Mouse (Mus musculus): ENCODE results near the gene Guca1b. TPM values are rescaled to one million over a fixed set of nuclear protein-coding genes. Genes with fewer than 3 reads are reported as not detected.
A peak's percentile ranks its signal among the peaks of the same experiment; 100 is the strongest.
"Not testable (repeated sequence)": the region's sequence is repeated elsewhere in the genome, so short reads cannot be mapped to it uniquely, and the experiment has no call there.

Guca1b gene
- total RNA-seq, 2 experiments from 2014 or later = 0.36 to 0.41 TPM

DNA sequence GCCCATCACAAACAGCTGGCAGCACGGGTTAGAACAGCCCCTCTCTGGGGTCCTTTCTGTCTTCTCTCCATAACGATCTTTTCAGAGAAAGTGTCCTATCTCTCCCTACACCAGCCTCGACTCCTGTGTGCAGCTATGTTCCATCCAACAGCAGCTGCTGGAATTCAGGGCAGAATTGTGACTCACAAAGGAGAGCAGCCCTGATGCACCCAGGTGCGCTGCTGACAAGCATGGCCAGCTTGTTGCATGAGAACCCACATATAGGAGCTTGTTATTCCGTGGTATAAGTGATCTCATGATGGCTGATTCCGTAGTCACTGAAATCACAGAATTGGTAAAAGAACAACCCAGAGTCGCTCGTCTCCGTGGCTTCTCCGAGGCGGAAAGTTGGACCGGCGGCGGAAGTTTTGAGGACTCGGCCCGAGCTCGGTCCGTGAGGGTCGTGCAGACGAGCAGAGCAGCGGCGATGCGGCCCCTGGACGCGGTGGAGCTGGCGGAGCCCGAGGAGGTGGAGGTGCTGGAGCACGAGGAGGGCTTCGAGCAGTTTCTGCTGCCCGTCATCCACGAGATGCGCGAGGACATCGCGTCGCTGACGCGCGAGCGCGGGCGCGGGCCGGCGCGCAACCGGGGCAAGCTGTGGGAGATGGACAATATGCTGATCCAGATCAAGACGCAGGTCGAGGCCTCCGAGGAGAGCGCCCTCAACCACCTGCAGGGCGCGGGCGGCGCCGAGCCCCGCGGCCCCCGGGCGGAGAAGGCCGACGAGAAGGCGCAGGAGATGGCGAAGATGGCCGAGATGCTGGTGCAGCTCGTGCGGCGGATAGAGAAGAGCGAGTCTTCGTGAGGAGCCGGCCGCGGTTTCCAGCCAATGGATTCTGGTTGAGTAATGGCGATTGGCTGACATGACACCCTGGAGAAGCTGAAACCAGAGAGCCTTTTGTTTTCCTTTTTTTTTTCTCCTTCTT is 25.0 kb downstream of the Guca1b start:
- peak; percentile 7 for DNase-seq (ENCODE audit: low spot score)

DNA sequence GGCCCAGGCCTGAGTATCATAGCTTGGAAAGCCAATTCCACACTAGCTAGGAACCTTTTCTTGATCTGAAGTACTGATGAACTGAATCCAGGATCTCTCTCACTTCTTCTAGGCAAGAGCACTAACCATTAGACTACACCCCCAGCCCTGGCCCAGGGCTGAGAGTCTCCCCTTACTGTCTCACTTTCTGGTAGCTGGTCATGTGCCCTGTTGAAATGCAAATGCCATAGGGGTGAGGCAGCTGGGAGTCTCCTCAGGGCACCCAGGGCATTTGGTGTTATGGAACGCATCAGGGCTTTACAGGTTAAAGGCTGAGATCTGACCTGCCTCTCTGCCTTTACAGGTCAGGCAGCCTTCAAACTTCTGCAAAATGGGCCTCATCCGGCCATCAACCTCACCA is 35.0 kb downstream of the Guca1b start:
- no peak for DNase-seq (ENCODE audit: low spot score)

DNA sequence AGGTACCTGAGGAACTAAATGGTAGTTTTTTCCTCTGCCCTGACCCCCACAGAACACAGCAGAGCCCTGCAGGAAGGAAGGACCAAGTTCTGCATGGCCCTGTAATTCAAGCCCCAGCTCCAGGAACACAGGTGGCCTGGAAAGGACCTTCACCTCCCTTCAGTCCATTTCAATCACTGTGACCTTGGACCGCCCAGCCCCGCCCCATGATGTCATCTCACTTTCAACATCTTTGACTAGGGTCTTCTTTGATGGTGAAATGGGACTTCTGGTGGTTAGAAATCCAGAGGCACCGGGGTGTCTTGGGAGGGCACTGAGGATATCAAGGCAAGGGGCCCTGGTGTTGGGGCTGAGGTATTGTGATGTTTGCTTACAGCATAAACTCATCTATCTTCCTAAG is 36.4 kb downstream of the Guca1b start:
- no peak for DNase-seq (ENCODE audit: low spot score)

DNA sequence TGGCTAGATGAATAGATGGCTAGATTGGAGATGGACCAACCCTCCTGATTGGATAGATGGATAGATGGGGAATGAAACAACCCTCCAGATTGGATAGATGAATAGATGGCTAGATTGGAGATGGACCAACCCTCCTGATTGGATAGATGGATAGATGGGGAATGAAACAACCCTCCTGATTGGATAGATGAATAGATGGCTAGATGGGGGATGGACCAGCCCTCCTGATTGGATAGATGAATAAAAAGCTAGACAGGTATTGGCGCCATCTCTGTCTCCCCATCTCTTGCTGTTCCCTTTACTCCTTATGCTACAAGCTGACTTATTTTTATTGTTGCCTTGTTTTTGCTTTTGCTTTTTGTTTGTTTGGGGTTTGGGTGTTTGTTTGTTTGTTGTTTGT is 37.4 kb downstream of the Guca1b start:
- not testable (repeated sequence) for DNase-seq (ENCODE audit: low spot score)

DNA sequence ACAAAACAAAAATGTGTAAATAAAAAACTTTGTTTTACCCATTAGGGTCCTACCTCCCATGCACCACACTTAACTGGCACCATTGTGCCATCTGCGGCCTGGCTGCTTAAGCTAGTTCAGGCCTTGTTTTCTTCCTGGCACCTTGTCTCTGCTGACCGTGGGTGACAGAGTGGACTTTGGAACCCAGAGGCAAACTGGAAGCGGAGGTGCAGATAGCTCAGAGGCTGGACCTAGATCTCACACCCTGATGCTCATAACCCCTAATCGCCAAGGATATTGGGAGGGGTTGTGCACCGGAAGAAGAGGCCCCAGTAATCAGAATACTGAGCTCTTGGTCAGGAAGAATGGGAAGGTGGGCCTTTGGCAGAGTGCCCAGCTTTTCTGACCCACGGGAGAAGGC is 39.0 kb downstream of the Guca1b start:
- DNase-seq (ENCODE audit: low spot score) = no peak

DNA sequence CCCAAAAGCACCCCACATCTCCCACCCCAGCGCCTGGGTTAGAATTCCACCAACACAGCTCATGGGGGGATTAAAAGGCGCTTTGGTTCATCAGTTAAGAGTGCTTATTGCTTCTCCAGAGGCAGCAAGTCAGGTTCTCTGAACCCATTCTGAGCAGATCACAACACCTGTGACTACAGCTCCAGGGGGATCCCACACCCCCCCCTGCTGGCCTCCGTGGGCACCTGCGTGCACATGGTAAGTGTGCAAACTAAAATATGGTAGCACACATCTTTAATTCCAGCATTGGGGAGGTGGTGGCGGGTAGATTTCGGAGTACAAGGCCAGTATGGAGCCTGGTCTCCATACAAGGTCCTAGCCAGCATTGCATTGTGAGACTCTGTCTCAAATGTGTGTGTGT is 42.1 kb downstream of the Guca1b start:
- no peak for DNase-seq (ENCODE audit: low spot score)

DNA sequence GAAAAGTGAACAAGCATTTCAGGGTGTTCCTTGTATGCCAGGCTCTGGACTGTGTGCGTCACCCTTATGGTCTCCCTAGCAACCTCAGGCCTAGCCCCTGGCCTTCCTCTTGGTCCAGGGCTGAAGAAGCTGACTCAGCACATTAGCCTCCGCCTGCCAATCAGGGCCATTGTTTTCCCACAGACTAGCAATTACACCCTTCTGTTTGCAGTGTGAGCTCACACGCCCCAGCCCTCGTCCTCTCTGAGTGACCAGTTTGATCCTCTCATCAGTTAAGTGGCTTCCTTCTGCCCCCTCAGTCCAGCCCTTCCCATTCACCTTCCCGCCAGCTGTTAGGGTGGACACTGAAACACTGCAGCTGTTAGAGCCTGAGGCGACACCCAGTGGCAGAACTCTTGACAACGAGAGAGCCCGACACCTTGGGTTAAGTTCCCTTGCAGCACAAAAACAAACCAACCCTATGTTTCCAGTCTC is 43.7 kb downstream of the Guca1b start:
- DNase-seq (ENCODE audit: low spot score) = no peak

DNA sequence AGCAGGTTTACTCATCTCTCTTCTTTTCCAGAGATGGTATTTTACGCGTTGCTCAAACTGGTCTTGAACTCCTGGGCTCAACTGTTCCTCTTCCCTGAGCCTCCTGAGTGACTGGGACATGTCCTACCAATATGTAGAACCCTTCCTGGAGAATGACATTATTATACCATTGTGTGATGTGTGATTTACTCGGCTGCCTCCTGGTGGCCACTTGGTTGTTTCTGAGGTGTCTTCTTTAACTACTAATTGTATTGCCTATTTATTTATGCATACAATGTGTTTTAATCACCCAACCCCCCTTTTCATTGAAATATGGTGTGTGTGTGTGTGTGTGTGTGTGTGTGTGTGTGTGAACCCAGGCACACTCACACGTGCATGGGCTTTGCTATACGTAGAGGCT is 45.6 kb downstream of the Guca1b start:
- no peak for DNase-seq (ENCODE audit: low spot score)

DNA sequence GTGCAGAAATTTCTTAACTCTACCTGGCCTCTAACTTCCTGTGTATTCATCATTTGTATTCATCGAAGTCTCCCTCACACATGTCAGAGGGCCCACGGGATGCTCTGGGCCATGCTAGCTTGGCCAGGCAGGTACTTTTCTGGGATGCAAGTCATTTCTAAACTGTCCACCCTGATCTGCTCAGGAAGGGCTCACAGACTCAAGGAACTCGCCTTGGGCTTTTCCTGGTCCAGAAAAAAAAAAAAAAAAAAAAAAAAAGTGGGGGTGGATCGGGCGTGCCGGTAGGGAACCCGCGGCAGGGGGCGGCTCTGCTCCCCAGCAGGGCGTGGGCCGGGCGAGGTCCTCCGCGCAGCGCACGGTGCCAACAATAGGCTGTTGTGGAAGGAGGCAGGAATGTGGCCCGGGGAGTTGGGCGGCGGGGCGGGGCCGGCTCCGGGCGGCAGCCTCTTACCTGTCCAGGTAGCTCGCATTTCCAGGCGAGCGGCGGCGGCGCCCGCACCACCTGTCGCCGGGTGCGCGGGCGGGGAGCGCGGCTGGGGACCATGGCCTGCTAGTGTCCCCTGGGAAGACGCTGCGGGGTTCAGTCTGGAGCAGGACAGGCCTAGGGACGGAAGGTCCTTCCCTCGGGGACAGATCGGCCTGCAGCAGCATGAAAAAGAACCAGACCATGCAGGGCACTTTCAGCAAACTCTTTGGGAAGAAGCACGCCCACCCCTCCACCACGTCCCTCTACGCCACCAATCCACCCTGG is 51.1 kb downstream of the Guca1b start, which contains the start of gene AI661453:
TSS of gene AI661453 (plus strand) at position 460 of the 751 bp plus-strand sequence.
- no peak for DNase-seq (ENCODE audit: low spot score)

DNA sequence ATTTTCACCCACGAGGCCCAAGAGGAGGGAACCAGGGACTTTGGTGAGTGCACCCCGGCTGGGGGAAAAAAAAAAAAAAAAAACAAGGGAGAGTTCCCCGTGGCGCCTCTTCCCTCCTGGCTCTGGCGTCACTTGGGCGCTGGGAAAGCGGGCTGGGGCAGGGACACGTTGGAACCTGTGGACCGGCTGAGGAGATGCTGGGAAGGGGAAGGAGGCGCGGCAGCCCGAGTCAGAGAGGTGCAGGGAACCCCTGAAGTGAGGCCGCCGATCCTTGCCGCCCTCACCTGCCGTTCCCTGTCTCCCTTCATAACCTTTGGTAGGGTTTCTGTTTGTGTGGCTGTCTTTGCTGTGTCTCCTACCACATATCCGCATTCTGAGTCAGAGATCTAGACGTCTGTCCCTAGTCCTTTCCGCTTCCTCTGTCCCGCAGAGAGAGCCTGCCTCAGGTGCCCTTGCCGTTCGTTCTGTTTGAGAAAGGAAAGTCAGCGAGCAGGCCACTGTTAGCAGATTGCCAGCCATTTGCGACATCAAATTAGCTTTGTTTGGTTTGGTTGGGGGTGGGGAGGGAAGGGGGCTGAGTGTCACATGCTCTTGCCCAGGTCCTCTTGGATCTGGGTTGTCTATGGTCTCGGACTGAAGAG is 51.8 kb downstream of the Guca1b start, which contains the start of gene 1700001C19Rik:
TSS of gene 1700001C19Rik (minus strand) at position 470 of the 641 bp plus-strand sequence.
- no peak for DNase-seq (ENCODE audit: low spot score)

DNA sequence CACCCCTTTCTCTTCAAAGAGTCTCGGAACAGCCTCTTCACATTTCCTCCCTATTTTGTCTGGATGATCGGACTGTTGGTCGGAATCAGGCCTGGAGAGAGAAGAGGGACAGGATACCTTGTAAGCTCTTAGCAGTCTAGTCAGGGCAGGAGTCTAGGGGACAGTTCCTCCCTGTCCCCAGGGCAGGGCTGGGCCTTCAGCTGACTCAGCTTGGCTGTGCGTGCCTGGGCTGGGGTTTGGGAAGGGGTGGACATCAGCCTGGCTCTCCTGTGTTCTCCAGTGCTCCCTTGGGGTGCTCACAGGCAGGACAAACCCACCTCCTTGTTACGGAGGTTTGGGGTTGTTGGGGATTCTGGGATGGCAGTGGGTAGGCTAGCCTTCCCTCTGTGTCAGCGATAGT is 53.4 kb downstream of the Guca1b start:
- no peak for DNase-seq (ENCODE audit: low spot score)

DNA sequence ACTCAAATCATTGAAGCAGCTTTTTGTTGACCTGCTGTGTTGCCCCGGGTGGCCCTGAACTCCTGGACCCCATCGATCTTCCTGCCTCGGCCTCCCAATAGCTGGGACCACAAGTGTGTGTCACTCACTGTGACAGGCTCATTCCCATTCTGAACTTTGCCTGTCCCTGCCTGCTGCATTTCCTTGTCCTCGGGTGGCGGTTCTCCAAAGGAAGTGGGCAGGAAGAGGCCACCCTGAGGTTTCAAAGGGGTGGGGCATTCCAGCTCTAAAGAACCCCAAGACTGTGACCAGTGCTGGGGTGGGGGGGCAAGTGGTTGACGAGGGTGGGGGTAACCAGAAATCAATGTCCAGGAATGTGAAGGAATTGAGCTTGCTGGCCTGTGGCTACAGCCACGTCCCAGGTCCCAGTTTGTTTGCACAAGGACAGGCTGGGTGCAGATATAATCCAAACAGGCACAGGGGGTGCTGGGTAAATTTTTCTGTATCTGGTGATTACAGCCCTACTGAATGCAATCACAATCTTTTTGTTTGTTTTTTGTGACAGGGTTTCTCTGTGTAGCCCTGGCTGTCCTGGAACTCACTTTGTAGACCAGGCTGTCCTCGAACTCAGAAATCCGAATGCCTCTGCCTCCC is 54.3 kb downstream of the Guca1b start:
- no peak for DNase-seq (ENCODE audit: low spot score)

DNA sequence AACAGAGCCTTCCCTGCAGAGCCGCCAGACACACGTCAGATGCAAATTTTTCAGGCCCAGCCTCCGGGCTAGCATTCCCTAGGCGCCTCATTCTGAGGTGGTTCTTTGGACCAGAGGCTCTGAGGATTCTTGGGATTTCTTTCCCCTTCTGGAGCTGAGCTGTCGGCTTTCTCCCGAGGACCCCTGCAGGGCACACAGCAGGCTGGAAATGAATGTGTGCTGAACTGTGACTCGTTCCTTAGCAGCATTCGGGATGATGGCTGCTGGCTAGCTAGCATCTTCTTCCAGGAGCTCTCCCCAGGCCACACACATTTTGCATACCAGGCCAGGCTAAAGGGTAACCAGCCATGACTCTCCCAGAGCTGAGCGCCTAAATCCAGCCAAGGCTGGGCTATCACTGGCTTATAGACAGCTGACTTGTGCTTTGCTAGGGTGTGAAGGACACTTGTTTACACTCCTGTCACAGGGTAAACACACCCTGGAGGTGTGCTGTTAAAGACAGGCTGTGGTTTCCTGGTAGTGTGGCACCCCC is 55.2 kb downstream of the Guca1b start:
- DNase-seq (ENCODE audit: low spot score) = no peak

DNA sequence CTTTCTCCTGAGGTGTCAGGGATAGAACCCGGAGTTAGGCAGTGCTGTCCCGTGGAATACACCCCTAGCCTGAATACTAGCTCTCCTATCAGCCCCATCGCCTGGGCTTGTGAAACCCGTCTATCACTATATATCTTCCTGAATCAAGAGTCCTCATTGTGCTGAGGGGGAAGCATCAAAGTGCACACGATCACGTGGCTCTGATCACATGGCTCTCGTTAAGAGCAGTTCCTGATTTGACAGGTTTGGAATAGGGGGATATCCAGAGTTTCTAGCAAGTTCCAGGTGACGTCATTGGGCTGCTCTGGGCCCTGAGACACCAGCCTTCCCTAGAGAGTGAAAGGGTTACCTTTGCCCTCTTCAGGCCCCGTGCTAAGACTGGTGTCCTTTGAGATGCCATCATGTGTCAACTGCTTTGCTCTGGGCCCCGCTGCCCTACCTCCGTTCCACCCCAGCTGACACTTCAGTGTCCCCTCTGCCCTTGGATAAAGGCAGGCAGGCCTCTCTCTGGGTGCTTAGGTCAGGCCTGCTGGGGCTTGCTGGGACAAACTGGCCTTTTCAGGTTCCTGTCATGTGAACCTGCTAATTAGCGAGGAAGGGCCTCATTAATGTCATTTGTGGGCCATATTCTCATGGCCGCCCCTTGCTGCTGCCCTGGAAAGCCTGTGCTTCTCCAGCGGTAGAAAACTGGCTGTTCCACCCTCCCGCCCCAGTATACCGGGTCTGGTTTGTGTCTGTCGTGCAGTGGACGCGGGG is 56.3 kb downstream of the Guca1b start:
- DNase-seq (ENCODE audit: low spot score) = no peak

DNA sequence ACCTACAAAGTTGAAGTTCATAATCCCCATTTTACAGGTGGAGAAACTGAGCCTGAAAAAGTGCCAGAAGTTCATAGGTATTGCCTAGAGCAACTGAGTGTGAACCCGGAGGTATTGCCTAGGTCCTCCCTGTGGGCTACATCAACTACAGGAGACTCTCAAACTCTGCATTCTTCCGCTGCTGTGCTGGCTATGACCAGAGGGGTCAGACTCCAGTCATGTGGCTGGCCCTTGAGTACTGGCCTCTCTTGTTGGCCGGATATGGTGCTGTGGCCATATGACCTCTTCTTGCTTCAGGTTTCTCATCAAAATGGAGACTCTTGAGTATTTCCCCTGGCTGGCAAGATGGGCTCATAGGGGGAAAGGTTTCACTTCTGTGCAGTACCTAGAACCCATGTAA is 57.1 kb downstream of the Guca1b start:
- no peak for DNase-seq (ENCODE audit: low spot score)

Other genes with a start within 250 kb of the Guca1b start
- 10 to 100 TPM; 32.9 to 34.1 TPM for gene Mrps10, start 16.5 kb upstream of the Guca1b start, total RNA-seq (2021)
- gene Guca1a, start 15.2 kb downstream of the Guca1b start, total RNA-seq (2021) = not detected
- under 1 TPM; 0.39 to 0.64 TPM for gene AI661453, start 51.2 kb downstream of the Guca1b start, total RNA-seq (2021)
- gene 1700001C19Rik, start 52.0 kb downstream of the Guca1b start, total RNA-seq (2021) = not detected
- gene Taf8, start 116.9 kb downstream of the Guca1b start, total RNA-seq (2021) = 10 to 100 TPM in 1 of 2 experiments, 1 to 10 TPM in 1; 9.2 to 12.1 TPM
- 10 to 100 TPM; 18.5 to 20.1 TPM for gene Ccnd3, start 119.7 kb downstream of the Guca1b start, total RNA-seq (2021)
- gene Bysl, start 226.1 kb downstream of the Guca1b start, total RNA-seq (2021) = 10 to 100 TPM; 13.9 to 15.3 TPM
- gene Med20, start 226.2 kb downstream of the Guca1b start, total RNA-seq (2021) = 10 to 100 TPM; 14.7 to 15.4 TPM
- 1 to 10 TPM; 1.6 to 2.6 TPM for gene Gm20517, start 226.2 kb downstream of the Guca1b start, total RNA-seq (2021)
- gene Usp49, start 245.3 kb downstream of the Guca1b start, total RNA-seq (2021) = 1 to 10 TPM; 3.0 to 3.5 TPM

Data from gastrocnemius, adult 18-20 months (tissue).